Comparison of ENCODE assay signal across 29 mouse cellular contexts in the genomic region with DNA sequence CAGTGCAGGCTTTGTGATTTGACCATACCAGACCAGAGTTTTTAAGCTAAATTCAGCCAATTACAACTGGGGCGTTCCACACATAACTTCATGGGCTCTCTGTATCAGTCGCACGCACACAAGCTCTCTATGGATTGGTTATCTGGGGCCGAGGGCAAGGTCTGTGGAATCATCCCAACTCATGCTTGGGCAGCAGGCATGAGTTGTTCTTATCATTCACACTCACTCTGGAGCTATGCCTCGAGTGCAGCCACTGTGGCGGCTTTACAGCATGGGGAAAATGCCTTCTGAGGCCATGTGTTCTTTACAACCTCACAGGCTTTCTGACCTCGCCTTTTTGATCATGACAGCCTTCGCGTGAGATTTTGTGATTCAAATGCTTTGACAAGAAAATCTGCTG. TPM values are rescaled to one million over a fixed set of nuclear protein-coding genes. Genes with fewer than 3 reads are reported as not detected.
DNase-seq lines count a peak whose midpoint lies in the region; ATAC-seq and TF ChIP-seq lines count a peak whose summit lies in the region.
"Had no signal": no experiment of that assay in that cellular context is flagged by ENCODE, and none has a peak within 500 bp of the region (broad histone marks: within the 10 kb centered on the region; RNA-seq: fewer than 3 reads in every experiment).

No protein-coding gene starts in this region.

- intact Hi-C loops in heart, postnatal 14 days (cut with DNase I): no loop called here

- TF ChIP-seq CTCF in heart, postnatal 0 days (IDR thresholded peaks at IDR 0.05; ENCODE audit: low read depth): no peak
- TF ChIP-seq CTCF in bone marrow, adult 2 months (IDR thresholded peaks at IDR 0.05; ENCODE audit: control insufficient read depth, insufficient read depth, low read length): no peak

- TF ChIP-seq EP300 in heart, postnatal 0 days (IDR thresholded peaks at IDR 0.05; ENCODE audit: low read depth): no peak

- H3K4me3 ChIP-seq in heart, postnatal 0 days (ENCODE audit: low read depth, low read length): no peak overlapping the region
- H3K4me3 ChIP-seq in bone marrow, adult 2 months (replicated peaks; ENCODE audit: control insufficient read depth, low read depth, low read length): peak overlapping the region; percentile 70
- H3K4me3 ChIP-seq in liver, embryonic 16.5 days (ENCODE audit: low read depth, low read length): no peak overlapping the region
- H3K4me3 ChIP-seq: embryonic facial prominence, embryonic 13.5 days; kidney, embryonic 15.5 days; megakaryocyte, embryonic 14.5 days; midbrain, embryonic 13.5 days; neural tube, embryonic 13.5 days had no signal

- peak; percentile 54 for ATAC-seq in heart, postnatal 0 days (ENCODE audit: insufficient read depth, low read depth)
- ATAC-seq in liver, embryonic 16.5 days (ENCODE audit: low read depth): peak; percentile 48
- ATAC-seq: CD4-positive, CD25-positive, alpha-beta regulatory T cell, adult 4 months; forebrain, embryonic 14.5 days; hindbrain, embryonic 16.5 days; midbrain, embryonic 13.5 days had no signal

- no peak for DNase-seq in heart, postnatal 0 days (ENCODE audit: low spot score)
- DNase-seq in heart, postnatal 14 days: no peak
- DNase-seq in c-Kit-positive CD71-positive TER-119-positive erythroid progenitor cells, embryonic 14.5 days (ENCODE audit: low spot score): peak; percentile 30
- no peak for DNase-seq in T-cell, adult 2 months (ENCODE audit: low spot score)
- DNase-seq in right cerebral cortex, adult 2 months (ENCODE audit: low spot score in 2 of 2): no peak
- DNase-seq: adrenal gland, adult 2 months; adrenal gland, postnatal 36 days; cerebellum, adult 11-12 months; cerebellum, postnatal 10 days; gastrocnemius, postnatal 25 days; kidney, adult 18-20 months; kidney, postnatal 25 days; lung, postnatal 36 days; right cerebral cortex, postnatal 14 days; thymus, postnatal 14 days had no signal

- H3K36me3 ChIP-seq in heart, postnatal 0 days (replicated peaks; ENCODE audit: control insufficient read depth, insufficient read depth, low read length): no peaks in the 10 kb centered on the region
- H3K36me3 ChIP-seq in liver, embryonic 16.5 days (ENCODE audit: control insufficient read depth, insufficient read depth): no peaks in the 10 kb centered on the region
- H3K36me3 ChIP-seq: embryonic facial prominence, embryonic 13.5 days; kidney, embryonic 15.5 days; midbrain, embryonic 13.5 days; neural tube, embryonic 13.5 days had no signal

- no peak overlapping the region for H3K4me2 ChIP-seq in heart, postnatal 0 days (ENCODE audit: low read depth, low read length)
- H3K4me2 ChIP-seq in liver, embryonic 16.5 days (ENCODE audit: low read depth, low read length): no peak overlapping the region
- H3K4me2 ChIP-seq: embryonic facial prominence, embryonic 13.5 days; kidney, embryonic 15.5 days; midbrain, embryonic 13.5 days; neural tube, embryonic 13.5 days had no signal

- no peaks in the 10 kb centered on the region for H3K27me3 ChIP-seq in heart, postnatal 0 days (ENCODE audit: control insufficient read depth, insufficient read depth, low read length)
- no peaks in the 10 kb centered on the region for H3K27me3 ChIP-seq in liver, embryonic 16.5 days (ENCODE audit: control insufficient read depth, insufficient read depth, low read depth, low read length)
- H3K27me3 ChIP-seq: embryonic facial prominence, embryonic 13.5 days; kidney, embryonic 15.5 days; megakaryocyte, embryonic 14.5 days; midbrain, embryonic 13.5 days; neural tube, embryonic 13.5 days had no signal

- WGBS in heart, postnatal 0 days: 39% methylated on average over 9 of the region's 9 CpGs
- WGBS in bone marrow, adult 2 months: 75% methylated on average over 9 of the region's 9 CpGs
- 62% methylated on average over 9 of the region's 9 CpGs for WGBS in liver, embryonic 16.5 days (ENCODE audit: insufficient replicate concordance)

- H3K9ac ChIP-seq in heart, postnatal 0 days (replicated peaks; ENCODE audit: low read depth, low read length): no peak overlapping the region
- H3K9ac ChIP-seq in liver, embryonic 16.5 days (ENCODE audit: low read depth, low read length): no peak overlapping the region
- H3K9ac ChIP-seq: embryonic facial prominence, embryonic 13.5 days; kidney, embryonic 15.5 days; midbrain, embryonic 13.5 days; neural tube, embryonic 13.5 days had no signal

- H3K27ac ChIP-seq in heart, postnatal 0 days (ENCODE audit: low read depth): no peak overlapping the region
- H3K27ac ChIP-seq in bone marrow, adult 2 months (ENCODE audit: control insufficient read depth, insufficient read depth, low read depth, low read length, poor library complexity): peak overlapping the region; percentile 64; the same call in 1 of the 2 replicates
- no peak overlapping the region for H3K27ac ChIP-seq in liver, embryonic 16.5 days (ENCODE audit: low read length)
- H3K27ac ChIP-seq: embryonic facial prominence, embryonic 13.5 days; kidney, embryonic 15.5 days; midbrain, embryonic 13.5 days; neural tube, embryonic 13.5 days had no signal

- H3K9me3 ChIP-seq in heart, postnatal 0 days (replicated peaks; ENCODE audit: control insufficient read depth, low read length): no peaks in the 10 kb centered on the region
- H3K9me3 ChIP-seq in liver, embryonic 16.5 days (replicated peaks; ENCODE audit: control insufficient read depth, low read length): no peaks in the 10 kb centered on the region
- H3K9me3 ChIP-seq: embryonic facial prominence, embryonic 13.5 days; kidney, embryonic 15.5 days; midbrain, embryonic 13.5 days; neural tube, embryonic 13.5 days had no signal

- no peak for TF ChIP-seq POLR2A in bone marrow, adult 2 months (IDR thresholded peaks at IDR 0.05; ENCODE audit: borderline replicate concordance, control insufficient read depth, low read depth, low read length)

- peaks cover 9% of the 10 kb centered on the region; the same call in 1 of the 2 replicates for H3K4me1 ChIP-seq in heart, postnatal 0 days (ENCODE audit: control insufficient read depth, insufficient read depth)
- no peaks in the 10 kb centered on the region; the same call in 1 of the 2 replicates for H3K4me1 ChIP-seq in bone marrow, adult 2 months (ENCODE audit: control insufficient read depth, insufficient read depth, low read length)
- no peaks in the 10 kb centered on the region for H3K4me1 ChIP-seq in liver, embryonic 16.5 days (ENCODE audit: control insufficient read depth, low read depth, low read length)
- H3K4me1 ChIP-seq: embryonic facial prominence, embryonic 13.5 days; kidney, embryonic 15.5 days; megakaryocyte, embryonic 14.5 days; midbrain, embryonic 13.5 days; neural tube, embryonic 13.5 days had no signal

RNA-seq across cellular contexts. Expression of gene Six2, which starts 37.9 kb away (rescaled TPM):
- 0.08 TPM in 1 of 2 replicates, not detected in the other for total RNA-seq in heart, postnatal 0 days (2014; rRNA removed; ENCODE audit: low replicate concordance)
- 0.10 TPM in 1 of 2 replicates, not detected in the other for polyA plus RNA-seq in heart, postnatal 0 days (2015; fragmentation: Nextera tagmentation; extraction: Ambion mirVana)
- total RNA-seq in heart, postnatal 14 days (2021): under 1 TPM; 0.24 to 0.61 TPM
- not detected in 2 replicates for polyA plus RNA-seq in bone marrow, adult 2 months (2011; ENCODE audit: insufficient read depth, insufficient read length, low replicate concordance, missing spikeins)
- not detected in 2 replicates for polyA plus RNA-seq in liver, embryonic 16.5 days (2015; fragmentation: Nextera tagmentation; extraction: Ambion mirVana)
- total RNA-seq: adrenal gland, adult 2 months; adrenal gland, postnatal 36 days; common myeloid progenitor, adult 5-6 weeks; hematopoietic stem cell, adult 5-6 weeks; liver, adult 2 months had no signal
- polyA plus RNA-seq: CD4-positive, CD25-positive, alpha-beta regulatory T cell, adult 4 months; liver, adult 2 months; neural tube, embryonic 13.5 days; small intestine, adult 2 months had no signal
